Mouse (Mus musculus) right cerebral cortex, postnatal 36 days (tissue): Measurements from ENCODE around the gene Kpna3.

Experiments
- DNase-seq, 2 experiments: peaks; one replicate each; pipeline ENCODE4 v3.0.0; 2022; ENCODE audit warnings: low spot score in 2 of 2, mixed read lengths in 1 of 2

Kpna3 gene

GRCm38 (mm10) chr14:61404941-61405340, 34.7 kb downstream of the Kpna3 start:
- no peak for DNase-seq

- no peak for DNase-seq
These were observed 44.9 kb downstream of the Kpna3 start for GRCm38 (mm10) chr14:61394745-61395144.

GRCm38 (mm10) chr14:61390586-61390985, 49.1 kb downstream of the Kpna3 start:
- DNase-seq, result no peak

GRCm38 (mm10) chr14:61367290-61367689, 72.4 kb downstream of the Kpna3 start:
- DNase-seq, result peak in 1 of 2 experiments; percentile 42

- no peak for DNase-seq
These were observed 75.0 kb downstream of the Kpna3 start for GRCm38 (mm10) chr14:61364656-61365055.

GRCm38 (mm10) chr14:61363734-61364133, 75.9 kb downstream of the Kpna3 start:
- no peak for DNase-seq

DNA sequence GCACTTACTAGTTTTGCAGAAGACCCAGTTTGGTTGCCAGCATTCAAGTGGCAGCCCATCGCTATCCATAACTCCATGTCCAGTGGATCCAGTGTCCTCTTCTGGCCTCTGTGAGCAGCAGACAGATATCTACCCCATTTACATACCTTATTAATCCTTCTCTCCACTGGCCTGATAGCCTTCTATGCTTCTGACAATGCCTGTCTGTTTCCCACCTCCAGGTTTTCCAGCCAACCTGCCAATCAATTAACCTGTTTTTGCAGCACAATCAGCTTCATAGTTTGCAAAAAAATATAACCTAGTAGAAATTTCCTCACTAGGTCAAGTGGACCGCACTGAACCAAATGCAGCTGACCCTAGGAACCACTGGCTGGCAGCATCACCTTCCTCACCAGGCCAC, 77.4 kb downstream of the Kpna3 start:
- no peak for DNase-seq

DNA sequence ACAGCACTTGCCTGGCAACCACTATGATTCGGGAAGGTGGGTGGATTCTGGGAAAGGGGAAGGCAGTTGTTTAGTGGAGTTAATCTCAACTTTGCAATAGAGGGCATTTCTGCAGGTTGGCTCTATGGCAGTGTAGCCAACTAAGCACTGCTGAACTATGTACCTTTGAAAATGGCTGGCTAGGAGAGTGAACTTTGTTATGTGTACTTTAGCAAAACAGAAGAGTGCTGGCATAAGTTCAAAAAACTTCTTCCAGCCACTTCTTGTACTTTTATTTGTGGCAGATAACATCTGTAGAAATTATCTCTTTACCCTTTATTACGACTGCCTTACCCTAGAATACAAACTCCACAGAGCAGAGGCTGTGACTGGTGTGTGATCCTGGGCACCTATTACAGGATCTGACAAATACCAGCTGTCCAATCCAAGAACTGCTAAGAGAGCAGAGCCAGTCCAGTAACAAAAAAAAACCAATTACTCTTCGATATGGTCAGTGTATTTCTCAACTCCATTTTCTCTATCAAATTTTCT, 78.6 kb downstream of the Kpna3 start:
- no peak for DNase-seq

- peak; percentile 85 to 90 for DNase-seq
These were observed 79.3 kb downstream of the Kpna3 start, which contains the start of gene Ebpl for GRCm38 (mm10) chr14:61360131-61360980. TSS of gene Ebpl (minus strand) at chr14:61360439.

DNA sequence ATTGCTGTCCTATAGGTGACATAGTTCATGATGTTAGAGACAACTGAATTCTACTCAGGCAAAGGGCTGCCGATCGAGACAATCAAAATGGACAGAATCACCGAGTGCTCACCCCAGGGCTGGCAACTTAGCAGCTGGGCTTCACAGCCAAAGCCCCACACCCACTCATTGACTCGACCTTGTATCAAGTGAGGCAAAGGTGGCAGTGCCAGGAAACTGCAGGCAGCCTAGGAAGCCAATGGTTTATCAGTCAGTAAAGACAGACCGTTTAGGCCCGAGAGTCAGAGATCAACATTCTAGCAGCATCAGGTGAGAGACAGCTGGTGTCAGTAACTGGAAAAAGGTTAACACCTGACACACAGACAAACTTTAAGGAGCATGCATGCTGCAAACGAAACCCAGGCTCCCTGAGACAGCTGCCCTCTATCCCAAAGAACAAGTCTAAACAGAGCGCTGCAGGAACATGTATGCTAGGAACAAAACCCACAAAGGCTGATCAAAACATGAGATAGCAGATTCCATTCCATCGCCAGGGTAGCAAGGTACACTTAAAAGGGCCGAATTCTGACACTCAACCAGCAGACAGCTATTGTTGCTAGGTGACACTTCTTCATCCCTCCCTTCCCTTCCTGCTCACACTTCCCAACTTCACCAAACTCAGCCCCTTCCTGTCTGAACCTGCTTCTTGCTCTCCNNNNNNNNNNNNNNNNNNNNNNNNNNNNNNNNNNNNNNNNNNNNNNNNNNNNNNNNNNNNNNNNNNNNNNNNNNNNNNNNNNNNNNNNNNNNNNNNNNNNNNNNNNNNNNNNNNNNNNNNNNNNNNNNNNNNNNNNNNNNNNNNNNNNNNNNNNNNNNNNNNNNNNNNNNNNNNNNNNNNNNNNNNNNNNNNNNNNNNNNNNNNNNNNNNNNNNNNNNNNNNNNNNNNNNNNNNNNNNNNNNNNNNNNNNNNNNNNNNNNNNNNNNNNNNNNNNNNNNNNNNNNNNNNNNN, 85.1 kb downstream of the Kpna3 start:
- DNase-seq, result no peak

- DNase-seq, result no peak
These were observed 88.9 kb downstream of the Kpna3 start for GRCm38 (mm10) chr14:61350808-61351207.

- no peak for DNase-seq
These were observed 89.8 kb downstream of the Kpna3 start for GRCm38 (mm10) chr14:61349876-61350275.

DNA sequence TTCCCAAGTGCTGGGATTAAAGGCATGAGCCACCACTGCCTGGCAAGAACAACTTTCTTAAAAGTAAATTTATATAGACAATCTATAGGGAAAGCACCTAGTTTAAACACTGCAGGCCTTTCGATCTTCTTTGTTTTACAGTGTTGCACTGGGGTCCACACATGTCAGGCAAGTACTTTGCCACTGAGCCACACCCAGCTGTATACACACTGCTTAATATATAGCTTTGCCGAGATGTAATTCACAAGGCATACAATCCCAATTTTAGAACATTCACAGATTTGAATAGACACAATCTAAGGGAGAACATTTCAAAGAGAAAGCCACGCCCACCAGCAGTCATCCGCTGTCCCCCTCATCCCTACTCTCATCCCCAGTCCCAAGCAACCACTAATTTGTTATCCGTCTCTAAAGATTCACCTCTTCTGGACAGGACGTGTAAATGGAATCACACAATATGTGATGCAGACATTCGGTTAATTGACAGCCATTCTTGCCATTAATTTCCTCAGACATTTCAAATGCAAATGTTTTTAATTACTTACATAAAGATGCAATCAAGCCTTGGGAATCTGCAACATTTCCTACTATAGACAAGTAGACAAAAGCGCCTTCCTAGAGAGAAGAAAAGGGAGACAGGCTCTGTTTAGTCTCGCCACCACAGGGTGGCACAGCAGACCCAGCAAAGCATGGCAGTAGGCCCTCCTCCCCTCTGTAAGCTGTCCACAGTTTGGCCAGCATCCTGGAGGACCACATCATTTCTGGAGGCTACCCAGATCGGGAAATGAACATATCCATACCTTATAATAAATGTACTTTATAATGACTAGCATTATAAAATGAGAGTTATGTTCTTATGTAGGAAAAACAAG, 92.6 kb downstream of the Kpna3 start:
- peak in 1 of 2 experiments; percentile 10 for DNase-seq

- DNase-seq, result no peak
These were observed 95.1 kb downstream of the Kpna3 start for GRCm38 (mm10) chr14:61344590-61344989.

DNA sequence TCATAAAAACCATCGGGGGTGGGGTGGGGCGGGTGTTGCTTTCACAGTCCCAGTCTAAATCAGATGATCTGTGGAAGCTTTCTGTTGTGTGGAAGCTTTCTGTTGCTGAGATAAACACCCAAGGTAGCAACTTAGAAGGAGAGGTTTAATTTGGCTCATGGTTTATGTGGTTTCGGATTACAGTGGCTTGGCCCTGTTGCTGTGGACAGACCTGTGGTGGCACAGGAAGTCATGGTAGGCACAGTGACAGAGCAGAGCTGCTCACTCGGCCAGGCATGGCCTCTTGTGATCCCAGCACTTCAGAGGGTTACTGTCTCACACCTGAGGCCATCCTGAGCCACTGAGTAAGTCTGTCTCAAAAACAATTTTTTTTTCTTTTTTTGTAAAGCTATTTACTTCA, 100.3 kb downstream of the Kpna3 start:
- no peak for DNase-seq

DNA sequence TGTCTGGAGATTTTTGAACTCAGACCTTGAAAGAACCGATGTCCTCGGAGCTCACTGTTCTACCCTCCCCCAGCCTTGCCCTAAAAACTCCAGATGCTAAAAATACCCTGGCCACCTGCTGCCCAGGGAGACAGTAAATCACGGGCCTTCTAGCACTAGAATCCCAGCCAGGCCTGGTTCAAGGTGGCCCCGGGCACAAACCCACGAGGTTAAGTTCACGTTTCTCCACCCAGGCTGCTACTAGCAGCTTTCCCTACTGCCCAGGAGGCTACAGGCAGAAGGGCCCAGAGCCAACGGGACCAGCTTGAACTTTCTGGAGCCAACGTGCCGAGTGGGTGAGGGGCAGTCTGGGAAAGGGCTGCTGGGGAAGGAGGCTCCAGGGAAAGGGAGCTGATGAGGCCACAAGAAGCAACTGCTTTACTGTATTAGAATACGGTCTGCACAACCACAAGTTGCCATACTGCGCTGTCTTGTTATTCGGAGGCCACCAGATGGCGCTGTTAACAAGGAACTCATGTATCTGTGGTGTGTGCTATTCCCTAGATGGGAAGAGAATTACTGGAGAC, 108.6 kb downstream of the Kpna3 start:
- peak in 1 of 2 experiments; percentile 49 for DNase-seq

DNA sequence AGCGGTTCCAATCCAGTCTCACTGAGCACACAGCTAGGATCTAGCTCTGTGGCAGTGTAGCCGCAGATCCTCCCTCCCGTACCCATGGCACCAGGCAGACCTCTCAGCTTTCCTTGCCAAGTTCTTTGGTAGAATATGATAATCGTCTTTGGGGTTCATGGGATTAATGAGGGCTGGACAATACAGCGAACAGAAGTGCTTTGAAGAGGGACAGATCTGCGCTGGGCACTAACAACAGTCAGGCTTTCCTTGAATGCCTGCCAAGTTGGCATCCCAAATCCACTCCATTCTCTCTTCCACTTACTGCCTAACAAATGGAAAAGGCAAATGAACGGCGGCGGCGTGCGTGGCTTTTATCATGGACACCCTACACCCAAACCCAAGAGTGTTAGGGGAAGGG, 109.1 kb downstream of the Kpna3 start:
- DNase-seq, result peak in 1 of 2 experiments; percentile 22

GRCm38 (mm10) chr14:61327618-61328450, 111.8 kb downstream of the Kpna3 start:
- DNase-seq, result peak; percentile 90 to 93

DNA sequence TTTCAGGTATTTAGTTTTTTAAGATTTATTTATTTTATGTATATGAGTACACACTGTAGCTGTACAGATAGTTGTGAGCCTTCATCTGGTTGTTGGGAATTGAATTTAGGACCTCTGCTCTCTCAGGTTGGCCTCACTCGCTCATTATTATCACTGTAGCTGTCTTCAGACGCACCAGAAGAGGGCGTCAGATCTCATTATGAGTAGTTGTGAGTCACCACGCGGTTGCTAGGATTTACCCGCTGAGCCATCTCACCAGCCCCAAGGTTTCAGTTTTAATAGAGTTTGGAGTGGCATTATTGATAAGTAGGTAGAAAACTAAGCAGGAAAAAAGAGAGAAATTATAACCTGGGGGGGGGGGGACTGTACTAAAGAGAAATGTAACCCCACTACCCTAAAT, 112.7 kb downstream of the Kpna3 start:
- peak in 1 of 2 experiments; percentile 11 for DNase-seq

DNA sequence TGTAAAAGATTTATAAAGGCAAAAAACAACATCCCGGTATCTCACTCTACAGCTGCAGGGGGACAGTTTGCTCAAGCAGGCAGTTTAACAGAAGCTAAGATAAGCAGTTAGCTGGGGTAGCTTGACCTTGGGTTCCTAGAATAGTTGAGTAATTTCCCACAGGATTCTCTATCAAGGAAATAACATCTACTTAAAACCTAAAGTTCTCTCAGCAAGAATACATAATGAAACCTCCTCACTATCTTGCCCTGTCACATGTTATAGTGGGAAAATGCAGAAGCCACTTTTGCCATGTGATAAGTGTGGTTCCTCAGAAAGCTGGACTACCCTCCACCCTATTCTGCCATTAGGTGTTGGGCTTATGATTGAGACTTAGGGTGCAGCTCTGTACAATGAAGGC, 116.9 kb downstream of the Kpna3 start:
- no peak for DNase-seq
